Mouse (Mus musculus) spleen, adult 2 months (tissue): ENCODE results near the gene Esrra.

Experiments used
- CTCF ChIP-seq: fragments of 200-500 bp; IDR thresholded peaks from 2 replicates; pipeline ENCODE4 v1.5.1; 2011; ENCODE audit warnings: mild to moderate bottlenecking, inconsistent platforms; ENCODE audit not compliant: insufficient read depth, insufficient read length, insufficient replicate concordance; ENCODE audit errors: extremely low read depth
- POLR2A ChIP-seq: fragments of 200-500 bp; IDR thresholded peaks from 2 replicates; pipeline ENCODE4 v1.6.1; 2011; ENCODE audit warnings: low read depth, low read length, inconsistent platforms

DNA sequence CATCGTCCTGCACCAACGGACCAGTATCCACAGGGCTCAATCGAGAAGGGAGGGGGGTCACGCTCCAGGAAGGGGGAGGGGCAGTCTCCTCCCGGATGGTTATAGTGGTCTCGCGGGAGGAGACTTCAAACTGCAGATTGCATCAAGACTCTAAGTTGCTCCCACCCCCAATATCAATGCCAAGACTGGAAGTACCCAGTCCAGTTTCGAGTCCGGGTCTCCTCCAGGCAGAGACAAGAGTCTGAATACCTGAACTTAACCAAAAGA lies 3.6 kb upstream of the Esrra start, which contains the start of gene Catsperz:
- TF ChIP-seq CTCF (no peak), POLR2A (no peak)
